Mouse (Mus musculus) heart, embryonic 12.5 days (tissue): ENCODE data around the gene 1700056E22Rik. TPM values are rescaled to one million over a fixed set of nuclear protein-coding genes. Genes with fewer than 3 reads are reported as not detected.

ENCODE experiments used
- ATAC-seq: fragments of 200-750 bp; cut with Nextera tagmentation; 2 replicates; pipeline ENCODE4 v1.8.0; 2017; ENCODE audit warnings: moderate TSS enrichment, moderate library complexity; ENCODE audit not compliant: insufficient number of reproducible peaks, low FRiP score
- H3K27ac ChIP-seq: fragments of 300-500 bp; sonication (generic); 2 replicates; pipeline ENCODE4 v1.5.1; 2016; ENCODE audit warnings: mild to moderate bottlenecking, moderate library complexity; ENCODE audit not compliant: poor library complexity, severe bottlenecking
- H3K27me3 ChIP-seq: fragments of 300-500 bp; sonication (generic); replicated peaks from 2 replicates; pipeline ENCODE4 v1.6.1; 2016; ENCODE audit warnings: mild to moderate bottlenecking, moderate library complexity
- H3K36me3 ChIP-seq: fragments of 300-500 bp; sonication (generic); 2 replicates; pipeline ENCODE4 v1.6.1; 2016; ENCODE audit warnings: mild to moderate bottlenecking, moderate library complexity
- H3K4me1 ChIP-seq: fragments of 300-500 bp; sonication (generic); replicated peaks from 2 replicates; pipeline ENCODE4 v1.6.1; 2016; ENCODE audit warnings: mild to moderate bottlenecking
- H3K4me2 ChIP-seq: fragments of 300-500 bp; sonication (generic); 2 replicates; pipeline ENCODE4 v1.6.1; 2016; ENCODE audit warnings: mild to moderate bottlenecking, moderate library complexity
- H3K4me3 ChIP-seq: fragments of 300-500 bp; sonication (generic); 2 replicates; pipeline ENCODE4 v1.5.1; 2016; ENCODE audit warnings: mild to moderate bottlenecking
- H3K9ac ChIP-seq: fragments of 300-500 bp; sonication (generic); 2 replicates; pipeline ENCODE4 v1.6.1; 2016; ENCODE audit warnings: mild to moderate bottlenecking, moderate library complexity
- H3K9me3 ChIP-seq: fragments of 300-500 bp; sonication (generic); replicated peaks from 2 replicates; pipeline ENCODE4 v1.6.1; 2016; ENCODE audit warnings: mild to moderate bottlenecking, moderate library complexity
- WGBS: fragments of 180-500 bp; shearing (Covaris S2); methylation state at CpG from one replicate; pipeline ENCODE4 v1.1.7; 2016; 5-methylcytosine and 5-hydroxymethylcytosine counted together
- polyA plus RNA-seq: library from polyadenylated mRNA; unstranded; fragments of >200 nt; fragmentation: Nextera tagmentation; extraction: Ambion mirVana; gene quantifications from 2 replicates; pipeline ENCODE4 v1.2.1, GENCODE M21; 2016

1700056E22Rik gene
- polyA plus RNA-seq, 1 experiment from 2014 or later = 3.2 TPM

DNA sequence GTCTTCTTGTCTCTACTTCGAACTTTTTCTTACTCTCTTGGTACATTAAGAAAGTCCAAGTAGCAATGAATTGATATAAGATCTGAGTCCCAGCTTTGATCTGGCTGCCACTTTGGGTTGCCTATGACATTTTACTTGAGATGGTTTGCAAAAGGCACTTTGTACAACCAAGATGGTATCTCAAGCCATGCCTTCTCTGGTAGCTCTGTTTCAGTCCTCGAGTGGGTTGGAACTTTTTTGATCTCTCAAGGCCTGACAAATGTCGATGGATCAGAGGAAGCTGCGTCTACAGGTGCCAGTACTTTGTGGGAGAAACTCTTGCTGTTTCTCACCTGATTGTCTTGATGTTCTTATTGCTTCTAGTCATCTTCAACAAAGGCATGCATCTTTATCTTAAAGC is 3.7 kb upstream of the 1700056E22Rik start:
- Histone ChIP-seq H3K36me3 (peaks cover 30% of the 10 kb centered on the region), H3K27ac (no peak overlapping the region)
- 77% methylated on average over 4 of the region's 4 CpGs for WGBS

DNA sequence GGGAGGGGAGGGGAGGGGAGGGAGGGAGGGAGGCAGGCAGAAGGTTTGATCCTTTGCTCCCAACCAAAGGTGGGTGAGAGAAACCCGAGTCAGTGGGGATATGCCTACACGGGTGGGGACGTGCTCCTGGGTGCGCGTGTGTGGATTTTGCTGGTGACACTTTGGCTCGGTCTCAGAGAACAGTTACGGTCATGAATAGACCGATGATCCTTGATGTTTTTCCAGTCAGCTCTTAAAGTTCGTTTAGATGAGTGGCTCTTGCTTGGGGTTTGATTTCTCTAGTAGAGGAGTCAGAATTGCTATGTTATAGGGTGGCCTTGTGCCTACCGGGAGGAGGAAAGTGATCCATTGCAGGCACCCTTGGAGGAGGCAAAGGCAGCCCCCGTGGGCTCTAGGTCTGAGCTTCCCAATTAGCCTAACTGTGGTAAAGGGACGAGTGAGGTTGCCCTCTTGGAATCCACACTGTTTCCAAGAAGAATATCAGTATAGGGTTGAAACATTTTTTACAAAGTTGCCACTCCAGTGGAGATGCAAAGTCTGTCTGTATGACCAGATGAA is 1.3 kb upstream of the 1700056E22Rik start:
- WGBS = 5% methylated on average over 12 of the region's 12 CpGs
- ATAC-seq = no peak
- peak overlapping the region; percentile 84 for H3K4me2 ChIP-seq
- H3K9ac ChIP-seq = peak overlapping the region; percentile 77
- H3K4me3 ChIP-seq = peak overlapping the region; percentile 76
- H3K27me3 ChIP-seq = no peaks in the 10 kb centered on the region
- H3K36me3 ChIP-seq = peaks cover 30% of the 10 kb centered on the region
- peaks cover 54% of the 10 kb centered on the region for H3K4me1 ChIP-seq
- peak overlapping the region; percentile 89 for H3K27ac ChIP-seq
- no peaks in the 10 kb centered on the region for H3K9me3 ChIP-seq

More for the DNA sequence above, 3.7 kb upstream of the 1700056E22Rik start:
- Histone ChIP-seq H3K4me1 (peaks cover 65% of the 10 kb centered on the region), H3K4me3 (no peak overlapping the region), H3K27me3 (no peaks in the 10 kb centered on the region), H3K4me2 (no peak overlapping the region), H3K9ac (no peak overlapping the region), H3K9me3 (no peaks in the 10 kb centered on the region)
- no peak for ATAC-seq

DNA sequence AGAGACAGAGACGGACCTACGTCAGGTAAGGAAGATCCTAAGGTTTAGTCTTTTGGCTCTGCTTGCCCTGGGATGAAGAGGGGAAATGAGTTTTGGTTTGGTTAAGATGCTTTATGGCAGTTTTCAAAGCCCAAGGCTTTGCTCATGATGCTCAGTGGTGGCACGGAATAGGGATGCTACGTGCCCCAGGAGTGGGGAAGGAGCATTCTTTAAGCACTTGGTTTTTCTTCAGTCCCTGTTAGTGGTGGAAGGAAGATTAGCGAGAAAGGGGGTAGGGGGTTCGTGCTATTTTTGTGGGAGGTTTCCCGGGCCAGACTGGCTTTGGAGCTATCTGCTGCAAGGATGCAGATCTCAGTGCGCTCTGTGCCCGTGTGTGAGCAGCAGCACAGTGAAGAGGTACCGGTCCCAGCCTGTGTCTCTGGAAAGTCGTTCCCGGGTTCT is 660 bp upstream of the 1700056E22Rik start:
- H3K9me3 ChIP-seq = no peaks in the 10 kb centered on the region
- ATAC-seq = no peak
- WGBS = under 1% methylated on average over 12 of the region's 12 CpGs
- peak overlapping the region; percentile 89 for H3K27ac ChIP-seq
- H3K9ac ChIP-seq = peak overlapping the region; percentile 77
- peak overlapping the region; percentile 76 for H3K4me3 ChIP-seq
- peaks cover 49% of the 10 kb centered on the region for H3K4me1 ChIP-seq
- no peaks in the 10 kb centered on the region for H3K27me3 ChIP-seq
- peaks cover 30% of the 10 kb centered on the region for H3K36me3 ChIP-seq
- peak overlapping the region; percentile 84 for H3K4me2 ChIP-seq

DNA sequence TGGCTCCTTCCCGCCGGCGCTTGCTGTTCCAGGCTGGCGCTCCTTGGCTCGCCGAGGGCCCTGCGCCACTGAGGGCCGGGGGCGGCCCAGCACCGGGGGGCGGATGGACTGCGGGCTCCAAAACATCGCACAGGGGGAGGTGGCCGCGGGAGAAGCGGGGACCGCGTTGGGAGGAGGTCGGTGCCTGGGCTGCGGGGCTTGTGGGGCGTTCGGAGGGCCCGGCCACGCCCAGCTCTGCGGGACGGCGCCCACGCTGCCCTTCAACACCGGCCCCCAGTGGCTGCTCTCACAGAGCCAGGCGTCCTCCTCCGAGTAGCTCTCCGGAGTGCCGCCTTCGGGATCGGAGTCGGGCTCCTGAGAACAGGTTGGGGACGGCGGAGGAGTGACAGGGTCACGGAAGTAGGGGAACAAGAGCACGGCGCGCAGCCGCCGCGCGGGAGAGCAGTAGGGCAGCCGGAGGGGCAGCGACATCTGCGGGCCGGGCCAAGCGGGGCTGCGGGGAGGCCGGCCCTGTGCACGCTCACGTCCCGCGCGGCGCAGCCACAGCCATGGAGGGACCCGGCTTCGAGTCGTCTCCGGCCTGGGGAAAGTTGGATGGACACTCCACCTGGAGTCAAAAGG is 601 bp downstream of the 1700056E22Rik start:
- under 1% methylated on average over 63 of the region's 63 CpGs for WGBS
- peak; percentile 83 for ATAC-seq

DNA sequence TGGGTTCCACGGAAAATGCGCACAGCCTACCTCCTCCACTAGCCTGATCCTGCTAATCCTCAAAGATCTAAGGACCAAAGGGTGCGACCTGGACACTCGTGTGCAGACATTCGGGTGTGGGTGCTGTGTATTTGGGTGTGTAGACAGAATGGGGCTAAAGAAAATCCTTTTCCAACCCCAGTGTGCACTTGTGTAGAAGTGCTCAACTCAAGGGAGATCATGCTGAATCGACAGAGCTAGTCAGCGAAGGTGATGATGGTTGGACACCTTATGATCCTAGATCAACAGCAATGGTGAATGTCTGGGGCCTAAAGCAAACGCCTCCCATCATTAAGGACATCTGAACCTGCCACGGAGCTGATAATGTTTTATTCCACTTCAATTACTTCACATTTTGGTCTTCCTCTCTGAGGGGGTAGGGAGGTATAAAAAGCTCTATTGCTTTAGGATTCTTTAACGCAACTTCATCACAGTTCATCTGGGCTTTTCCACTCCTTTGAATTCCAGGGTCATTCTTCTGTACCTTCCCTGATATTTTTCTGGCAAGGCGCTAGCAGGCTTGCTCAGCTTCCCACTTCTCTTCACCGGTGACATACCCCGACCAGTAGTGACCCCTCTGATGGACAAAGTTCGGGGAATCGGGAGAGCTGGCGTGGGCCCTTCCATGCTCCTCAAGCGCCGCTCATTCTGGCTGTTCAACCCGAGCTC is 1.3 kb downstream of the 1700056E22Rik start:
- ATAC-seq = no peak
- Histone ChIP-seq H3K27ac (peak overlapping the region; percentile 98), H3K9me3 (no peaks in the 10 kb centered on the region), H3K9ac (peak overlapping the region; percentile 96), H3K4me3 (peak overlapping the region; percentile 76), H3K27me3 (no peaks in the 10 kb centered on the region), H3K4me2 (peak overlapping the region; percentile 84), H3K4me1 (peaks cover 30% of the 10 kb centered on the region), H3K36me3 (peaks cover 12% of the 10 kb centered on the region)
- 25% methylated on average over 19 of the region's 19 CpGs for WGBS

More for the DNA sequence above, 601 bp downstream of the 1700056E22Rik start:
- H3K9ac ChIP-seq = peak overlapping the region; percentile 96
- H3K36me3 ChIP-seq = peaks cover 19% of the 10 kb centered on the region
- H3K27me3 ChIP-seq = no peaks in the 10 kb centered on the region
- H3K4me1 ChIP-seq = peaks cover 36% of the 10 kb centered on the region
- H3K4me3 ChIP-seq = peak overlapping the region; percentile 76
- H3K4me2 ChIP-seq = peak overlapping the region; percentile 84
- peak overlapping the region; percentile 98 for H3K27ac ChIP-seq
- H3K9me3 ChIP-seq = no peaks in the 10 kb centered on the region

DNA sequence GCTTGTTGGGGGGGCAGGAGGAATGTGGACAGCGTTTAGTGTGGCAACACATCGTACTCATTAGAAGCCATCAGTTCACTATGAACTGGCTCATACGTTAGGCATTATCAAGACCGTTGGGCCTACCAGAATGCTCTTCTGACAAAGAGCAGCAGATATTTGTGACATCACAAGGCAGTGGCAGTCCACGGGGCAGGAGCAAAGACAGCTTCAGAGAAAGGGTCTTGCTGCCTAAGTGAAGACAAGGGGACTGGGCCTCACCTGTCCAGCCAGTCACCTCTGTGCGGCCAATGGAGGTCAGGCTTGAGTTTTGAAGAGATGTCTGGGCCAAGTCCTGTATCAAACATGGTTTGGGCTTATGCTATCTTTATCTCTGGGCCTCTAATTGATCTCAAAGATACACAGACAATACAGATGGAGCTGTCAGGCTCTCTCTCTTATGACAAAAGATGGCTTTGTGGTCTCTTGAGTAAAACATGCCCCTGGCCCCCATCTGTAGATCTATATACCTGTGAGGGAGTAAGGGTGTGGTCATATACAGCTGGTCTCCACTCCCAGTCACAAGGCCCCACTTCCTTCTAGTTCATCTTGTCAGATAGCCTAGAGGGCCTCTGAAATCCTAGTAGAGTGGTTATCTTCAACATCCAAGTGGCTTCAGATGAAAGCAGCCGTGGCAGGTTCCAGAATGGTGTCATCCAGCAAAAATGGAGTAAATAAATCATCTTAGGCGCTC is 3.9 kb downstream of the 1700056E22Rik start:
- H3K36me3 ChIP-seq = no peaks in the 10 kb centered on the region
- H3K9ac ChIP-seq = no peak overlapping the region
- H3K4me1 ChIP-seq = peaks cover 7% of the 10 kb centered on the region
- no peaks in the 10 kb centered on the region for H3K9me3 ChIP-seq
- no peak for ATAC-seq
- no peak overlapping the region for H3K27ac ChIP-seq
- 88% methylated on average over 8 of the region's 8 CpGs for WGBS
- H3K4me2 ChIP-seq = no peak overlapping the region
- H3K27me3 ChIP-seq = no peaks in the 10 kb centered on the region
- H3K4me3 ChIP-seq = no peak overlapping the region

DNA sequence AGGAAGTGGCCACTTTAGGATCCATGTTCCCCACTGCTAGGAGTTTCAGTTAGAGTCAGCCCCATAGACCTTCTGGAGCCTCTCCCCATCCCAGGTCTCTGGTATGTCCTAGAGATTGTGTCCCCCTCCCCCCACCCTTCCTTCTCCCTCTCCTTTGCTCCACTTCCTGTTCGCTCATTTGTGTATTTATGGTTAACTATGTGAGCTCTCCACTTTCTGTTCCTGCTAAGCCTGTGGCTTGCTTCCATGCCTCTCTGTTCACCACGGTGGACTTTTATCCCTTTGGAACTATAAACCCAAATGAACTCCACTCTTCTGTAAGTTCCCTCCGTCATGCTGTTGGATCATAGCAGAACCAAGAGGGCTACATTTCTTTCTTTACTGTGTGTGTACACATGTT is 7.1 kb downstream of the 1700056E22Rik start:
- 90% methylated on average over 3 of the region's 3 CpGs for WGBS
- Histone ChIP-seq H3K36me3 (no peaks in the 10 kb centered on the region), H3K4me3 (no peak overlapping the region), H3K9me3 (no peaks in the 10 kb centered on the region), H3K9ac (no peak overlapping the region), H3K4me1 (no peaks in the 10 kb centered on the region), H3K27ac (no peak overlapping the region), H3K4me2 (no peak overlapping the region), H3K27me3 (no peaks in the 10 kb centered on the region)
- no peak for ATAC-seq

DNA sequence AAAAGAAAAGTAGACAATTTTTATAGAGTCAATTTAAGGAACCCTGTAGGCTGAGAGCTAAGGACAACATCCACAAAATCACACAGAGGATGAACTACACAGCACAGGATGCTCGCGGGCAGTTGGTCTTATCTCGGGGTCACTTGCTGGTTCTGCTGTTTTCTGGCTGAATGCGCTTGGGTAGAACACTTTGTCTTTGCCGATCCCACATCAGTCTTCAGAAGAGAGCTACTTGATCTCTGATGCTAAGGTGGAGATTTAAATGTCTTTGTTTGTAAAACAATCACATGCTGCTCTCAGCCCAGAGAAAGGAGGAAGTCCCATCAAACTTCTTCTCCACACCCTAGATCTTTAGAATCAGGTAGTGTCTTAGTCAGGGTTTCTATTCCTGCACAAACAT is 9.0 kb downstream of the 1700056E22Rik start:
- Histone ChIP-seq H3K27me3 (no peaks in the 10 kb centered on the region), H3K9ac (no peak overlapping the region), H3K27ac (no peak overlapping the region), H3K4me3 (no peak overlapping the region), H3K4me2 (no peak overlapping the region), H3K9me3 (no peaks in the 10 kb centered on the region), H3K4me1 (peaks cover under 1% of the 10 kb centered on the region; the same call in 1 of the 2 replicates), H3K36me3 (no peaks in the 10 kb centered on the region)
- 81% methylated on average over 5 of the region's 5 CpGs for WGBS
- ATAC-seq = no peak

DNA sequence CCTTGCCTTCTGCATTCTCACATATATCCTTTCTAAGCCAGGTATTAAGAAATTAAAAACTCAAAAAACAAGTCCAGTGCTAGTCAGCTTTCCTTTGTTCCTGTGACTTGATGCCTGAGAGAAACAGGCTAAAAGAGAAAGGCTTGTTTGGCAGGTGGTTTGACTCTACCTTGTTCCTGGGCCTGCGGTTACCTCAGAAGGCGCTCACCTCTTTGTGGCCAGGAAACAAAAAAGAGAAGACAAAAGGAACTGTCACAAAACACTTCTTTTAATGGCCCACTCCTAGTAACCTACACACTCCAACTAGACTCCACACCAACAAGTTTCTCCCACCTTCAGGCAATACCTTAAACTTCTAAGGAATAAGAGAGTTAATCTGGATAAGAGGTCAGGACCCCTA is 9.5 kb downstream of the 1700056E22Rik start:
- WGBS = 95% methylated on average over 2 of the region's 2 CpGs
- no peak overlapping the region for H3K4me3 ChIP-seq
- H3K9me3 ChIP-seq = no peaks in the 10 kb centered on the region
- peaks cover 5% of the 10 kb centered on the region for H3K4me1 ChIP-seq
- ATAC-seq = no peak
- H3K4me2 ChIP-seq = no peak overlapping the region
- no peaks in the 10 kb centered on the region for H3K36me3 ChIP-seq
- H3K27ac ChIP-seq = no peak overlapping the region
- no peak overlapping the region for H3K9ac ChIP-seq
- H3K27me3 ChIP-seq = no peaks in the 10 kb centered on the region

DNA sequence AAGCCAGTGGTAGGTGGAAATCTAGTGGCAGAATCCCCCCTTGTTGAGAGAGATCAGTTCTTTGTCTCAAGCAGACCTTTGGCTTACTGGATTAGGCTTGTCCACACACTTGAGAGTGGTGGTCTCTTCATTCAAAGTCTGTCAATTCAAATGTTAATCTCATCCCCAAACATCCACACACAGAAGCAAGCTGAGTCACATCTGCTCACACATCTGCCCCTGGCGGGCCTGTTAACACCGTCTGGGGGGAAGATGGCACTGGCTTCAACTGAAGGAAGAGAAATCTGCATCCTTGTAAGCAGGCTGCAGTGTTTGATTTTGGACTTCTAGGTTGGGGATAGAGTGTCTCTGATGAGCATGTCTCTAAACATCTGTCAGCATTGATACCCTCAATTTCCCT is 10.1 kb downstream of the 1700056E22Rik start:
- Histone ChIP-seq H3K9ac (no peak overlapping the region), H3K4me3 (no peak overlapping the region), H3K27me3 (no peaks in the 10 kb centered on the region), H3K27ac (no peak overlapping the region), H3K4me1 (peaks cover 11% of the 10 kb centered on the region), H3K36me3 (no peaks in the 10 kb centered on the region), H3K9me3 (no peaks in the 10 kb centered on the region), H3K4me2 (no peak overlapping the region)
- no peak for ATAC-seq
- 58% methylated on average over 2 of the region's 2 CpGs for WGBS

DNA sequence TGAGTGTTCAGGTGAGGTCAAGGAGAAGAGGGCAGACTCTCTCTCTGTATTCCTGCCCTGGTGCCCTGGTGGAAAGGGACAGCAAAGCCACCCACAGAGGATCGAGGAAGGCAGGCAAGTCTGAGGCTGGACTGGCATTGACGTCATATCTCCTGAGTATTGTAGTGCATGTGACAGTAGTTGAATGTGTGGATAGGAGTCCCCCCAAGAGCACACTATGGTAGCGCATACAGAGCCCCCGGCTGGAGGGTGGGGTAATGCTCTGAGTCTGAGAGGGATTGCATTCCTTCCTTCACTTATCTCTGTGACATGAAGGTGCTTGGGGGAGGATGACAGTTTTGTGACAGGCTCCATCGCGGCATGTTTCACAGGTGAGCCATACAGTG is 14.4 kb downstream of the 1700056E22Rik start:
- whole genome bisulfite sequencing = 20% methylated on average over 6 of the region's 6 CpGs
- no peaks in the 10 kb centered on the region for H3K27me3 ChIP-seq
- no peak overlapping the region for H3K4me3 ChIP-seq
- no peak overlapping the region for H3K4me2 ChIP-seq
- ATAC-seq = peak; percentile 57
- no peak overlapping the region for H3K9ac ChIP-seq
- no peaks in the 10 kb centered on the region for H3K9me3 ChIP-seq
- H3K4me1 ChIP-seq = peaks cover 11% of the 10 kb centered on the region
- H3K27ac ChIP-seq = no peak overlapping the region
- H3K36me3 ChIP-seq = no peaks in the 10 kb centered on the region
